Mouse (Mus musculus) CH12.LX (cell line): ENCODE results near the gene Mrgbp. TPM values are rescaled to one million over a fixed set of nuclear protein-coding genes. Genes with fewer than 3 reads are reported as not detected.

Source experiments
- DNase-seq: peaks from one replicate; pipeline ENCODE4 v3.0.0-alpha.2; 2013; ENCODE audit errors: extremely low read depth
- H3K27ac ChIP-seq: 2 replicates; pipeline ENCODE4 v1.5.1; 2012; ENCODE audit warnings: low read depth, mild to moderate bottlenecking, control low read depth, moderate library complexity; ENCODE audit not compliant: insufficient read depth
- H3K27me3 ChIP-seq: replicated peaks from 2 replicates; pipeline ENCODE3; 2012; ENCODE audit warnings: inconsistent platforms
- H3K36me3 ChIP-seq, 2 experiments: replicated peaks in 1 of 2; 2 replicates each; pipeline versions ENCODE3 to v1.6.1; 2012; ENCODE audit warnings: inconsistent platforms in 1 of 2, low read length in 1 of 2, mild to moderate bottlenecking in 1 of 2, mixed read lengths in 1 of 2, moderate library complexity in 1 of 2; ENCODE audit not compliant: control insufficient read depth in 1 of 2, insufficient read depth in 1 of 2
- H3K4me1 ChIP-seq, 2 experiments: 2 replicates each; pipeline ENCODE4 v1.6.1; 2012; ENCODE audit warnings: inconsistent platforms in 1 of 2, moderate library complexity in 1 of 2; ENCODE audit not compliant: insufficient read depth in 2 of 2, control insufficient read depth in 1 of 2
- H3K4me2 ChIP-seq: 2 replicates; pipeline ENCODE4 v1.6.1; 2012; ENCODE audit warnings: low read depth, mild to moderate bottlenecking, control low read depth; ENCODE audit not compliant: poor library complexity, insufficient read depth, severe bottlenecking
- H3K4me3 ChIP-seq, 3 experiments: fragments of 150-350 bp in 1 of 3; sonication (generic) in 1 of 3; replicated peaks in 1 of 3; 2 replicates each; pipeline versions ENCODE3 to v1.5.1; 2011 to 2012; ENCODE audit warnings: low read depth in 2 of 3, low read length in 2 of 3, mild to moderate bottlenecking in 2 of 3, moderate library complexity in 2 of 3, control low read depth in 1 of 3, improper control_type of control experiment in 1 of 3, inconsistent platforms in 1 of 3, mixed read lengths in 1 of 3; ENCODE audit not compliant: poor library complexity in 1 of 3
- H3K79me2 ChIP-seq: replicated peaks from 2 replicates; pipeline ENCODE4 v1.6.1; 2012; ENCODE audit warnings: mild to moderate bottlenecking, moderate library complexity; ENCODE audit not compliant: control insufficient read depth, poor library complexity, insufficient read depth, severe bottlenecking; ENCODE audit errors: extremely low read depth
- H3K9ac ChIP-seq: 2 replicates; pipeline ENCODE4 v1.6.1; 2012; ENCODE audit warnings: low read depth, mild to moderate bottlenecking, control low read depth, moderate library complexity; ENCODE audit not compliant: insufficient read depth
- H3K9me3 ChIP-seq: replicated peaks from 2 replicates; pipeline ENCODE3; 2012; ENCODE audit warnings: low read length, inconsistent platforms, mixed read lengths
- CTCF ChIP-seq, 2 experiments: IDR thresholded peaks in 1 of 2; conservative IDR thresholded peaks in 1 of 2; 2 replicates each; pipeline ENCODE4 v1.5.1; 2011 to 2012; ENCODE audit warnings: low read depth in 2 of 2, low read length in 2 of 2, improper control_type of control experiment in 1 of 2, inconsistent platforms in 1 of 2, mild to moderate bottlenecking in 1 of 2, moderate library complexity in 1 of 2
- E2F4 ChIP-seq: IDR thresholded peaks from 2 replicates; pipeline ENCODE4 v1.6.1; 2011; ENCODE audit warnings: low read depth, low read length, improper control_type of control experiment; ENCODE audit not compliant: insufficient replicate concordance
- ELF1 ChIP-seq: IDR thresholded peaks from 2 replicates; pipeline ENCODE4 v1.6.1; 2014; ENCODE audit warnings: low read depth, mild to moderate bottlenecking, inconsistent platforms, low read length, improper control_type of control experiment
- EP300 ChIP-seq: IDR thresholded peaks from 2 replicates; pipeline ENCODE4 v1.6.1; 2011; ENCODE audit warnings: low read length, improper control_type of control experiment
- GABPA ChIP-seq: IDR thresholded peaks from 2 replicates; pipeline ENCODE4 v1.6.1; 2012; ENCODE audit warnings: low read depth, low read length, improper control_type of control experiment, inconsistent platforms; ENCODE audit not compliant: insufficient replicate concordance
- HCFC1 ChIP-seq: IDR thresholded peaks from 2 replicates; pipeline ENCODE4 v1.6.1; 2012; ENCODE audit warnings: low read depth, mild to moderate bottlenecking, inconsistent platforms, low read length, improper control_type of control experiment
- IRF4 ChIP-seq: IDR thresholded peaks from 2 replicates; pipeline ENCODE4 v1.6.1; 2014; ENCODE audit warnings: low read depth, mild to moderate bottlenecking, inconsistent platforms, low read length, improper control_type of control experiment
- JUN ChIP-seq: IDR thresholded peaks from 2 replicates; pipeline ENCODE4 v1.6.1; 2011; ENCODE audit warnings: low read depth, mild to moderate bottlenecking, low read length, improper control_type of control experiment, moderate library complexity; ENCODE audit not compliant: insufficient read depth
- JUND ChIP-seq: conservative IDR thresholded peaks from 2 replicates; pipeline ENCODE4 v1.6.1; 2011; ENCODE audit warnings: low read depth, low read length, improper control_type of control experiment
- MAFK ChIP-seq: IDR thresholded peaks from 2 replicates; pipeline ENCODE4 v1.6.1; 2011; ENCODE audit warnings: low read length, improper control_type of control experiment; ENCODE audit not compliant: insufficient replicate concordance
- MAX ChIP-seq: IDR thresholded peaks from 2 replicates; pipeline ENCODE4 v1.6.1; 2011; ENCODE audit warnings: low read length, improper control_type of control experiment
- MAZ ChIP-seq: IDR thresholded peaks from 2 replicates; pipeline ENCODE4 v1.6.1; 2012; ENCODE audit warnings: low read depth, mild to moderate bottlenecking, inconsistent platforms, low read length, improper control_type of control experiment, moderate library complexity
- MEF2A ChIP-seq: IDR thresholded peaks from 2 replicates; pipeline ENCODE4 v1.6.1; 2014; ENCODE audit warnings: low read depth, mild to moderate bottlenecking, inconsistent platforms, low read length, improper control_type of control experiment, borderline replicate concordance
- MXI1 ChIP-seq: IDR thresholded peaks from 2 replicates; pipeline ENCODE4 v1.6.1; 2011; ENCODE audit warnings: mild to moderate bottlenecking, low read depth, low read length, improper control_type of control experiment
- MYC ChIP-seq: IDR thresholded peaks from 2 replicates; pipeline ENCODE4 v1.6.1; 2011; ENCODE audit warnings: low read depth, mild to moderate bottlenecking, improper control_type of control experiment, low read length
- NELFE ChIP-seq: IDR thresholded peaks from 2 replicates; pipeline ENCODE4 v1.6.1; 2011; ENCODE audit warnings: low read depth, low read length, improper control_type of control experiment
- NRF1 ChIP-seq: IDR thresholded peaks from 2 replicates; pipeline ENCODE4 v1.6.1; 2014; ENCODE audit warnings: low read depth, mild to moderate bottlenecking, inconsistent platforms, low read length, improper control_type of control experiment, moderate library complexity
- PAX5 ChIP-seq: IDR thresholded peaks from 2 replicates; pipeline ENCODE4 v1.6.1; 2012; ENCODE audit warnings: low read length, inconsistent platforms, mixed read lengths
- POLR2A ChIP-seq: IDR thresholded peaks from 2 replicates; pipeline ENCODE4 v1.6.1; 2011; ENCODE audit warnings: low read depth, mild to moderate bottlenecking, improper control_type of control experiment, low read length
- POLR2AphosphoS2 ChIP-seq: IDR thresholded peaks from 2 replicates; pipeline ENCODE4 v1.6.1; 2011; ENCODE audit warnings: low read depth, low read length, improper control_type of control experiment
- RCOR1 ChIP-seq: conservative IDR thresholded peaks from 2 replicates; pipeline ENCODE4 v1.6.1; 2012; ENCODE audit warnings: low read depth, mild to moderate bottlenecking, inconsistent platforms, low read length, improper control_type of control experiment
- TBP ChIP-seq: conservative IDR thresholded peaks from 2 replicates; pipeline ENCODE4 v1.6.1; 2011; ENCODE audit warnings: low read depth, low read length, improper control_type of control experiment
- TCF12 ChIP-seq: IDR thresholded peaks from 2 replicates; pipeline ENCODE4 v1.6.1; 2014; ENCODE audit warnings: low read depth, mild to moderate bottlenecking, inconsistent platforms, low read length, improper control_type of control experiment
- UBTF ChIP-seq: IDR thresholded peaks from 2 replicates; pipeline ENCODE4 v1.6.1; 2012; ENCODE audit warnings: low read depth, mild to moderate bottlenecking, inconsistent platforms, low read length, improper control_type of control experiment, moderate library complexity
- ZKSCAN1 ChIP-seq: IDR thresholded peaks from 2 replicates; pipeline ENCODE4 v1.6.1; 2012; ENCODE audit warnings: low read depth, inconsistent platforms, low read length, improper control_type of control experiment, borderline replicate concordance
- dilution Hi-C: fragments of 300-500 bp; cut with MboI; formaldehyde crosslinking; loops from 2 replicates; pipeline ENCODE4 v1.14.3; 2020; ENCODE audit warnings: low sequenced_read_pairs; ENCODE audit not compliant: extremely low pct_unique_long_range_greater_than_20kb, extremely low pct_ligation_motif_present
- in situ Hi-C: fragments of 300-500 bp; cut with MboI; formaldehyde crosslinking; loops from 3 replicates; pipeline ENCODE4 v1.14.3; 2019; ENCODE audit warnings: low sequenced_read_pairs, low pct_ligation_motif_present, low pct_unique_long_range_greater_than_20kb, mixed read lengths
- polyA plus RNA-seq: library from polyadenylated mRNA; unstranded; fragments of >175 nt; gene quantifications from 2 replicates; pipeline ENCODE4 v1.2.1, GENCODE M21; 2012; ENCODE audit warnings: low read depth; ENCODE audit not compliant: insufficient read length
- total RNA-seq, 2 experiments: library from RNA; depleted of rRNA; stranded (reverse); fragments of 300-350 nt in 1 of 2; fragments of >200 nt in 1 of 2; gene quantifications; 2 replicates each; pipeline ENCODE4 v1.2.3; 2012 to 2014

Mrgbp gene
- total and polyA plus RNA-seq, 3 experiments, result 31.2 to 64.6 (median 47.5) TPM

DNA sequence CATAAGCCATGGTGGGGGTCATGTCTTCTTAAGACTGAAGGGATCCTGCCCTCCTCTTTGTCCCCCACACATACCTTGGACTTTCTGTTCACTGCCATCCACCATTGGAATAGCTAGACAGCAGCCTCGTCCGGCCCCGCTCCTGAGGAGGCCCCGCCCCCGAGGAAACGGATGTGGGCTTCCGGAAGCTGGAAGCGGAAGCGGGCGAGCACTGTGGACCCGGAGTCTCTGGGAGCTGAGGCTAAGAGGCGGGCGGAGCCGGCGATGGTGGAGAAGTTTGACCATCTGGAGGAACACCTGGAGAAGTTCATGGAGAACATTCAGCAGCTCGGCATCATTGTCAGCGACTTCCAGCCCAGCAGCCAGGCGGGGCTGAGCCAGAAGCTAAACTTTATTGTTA lies 36.1 kb upstream of the Mrgbp start:
- Histone ChIP-seq H3K27me3 (peaks cover 12% of the 10 kb centered on the region), H3K4me2 (no peak overlapping the region), H3K4me3 (no peak overlapping the region), H3K9me3 (no peaks in the 10 kb centered on the region), H3K4me1 (0 out of 4 replicates have a peak, but pooled peaks cover 0 to 3% of the 10 kb centered on the region in 2 experiments), H3K9ac (no peak overlapping the region), H3K27ac (no peak overlapping the region), H3K36me3 (no peaks in the 10 kb centered on the region), H3K79me2 (no peaks in the 10 kb centered on the region)
- DNase-seq, result no peak
- dilution Hi-C loops, result no loop called here
- in situ Hi-C loops, result no loop called here
- TF ChIP-seq NRF1 (no peak), POLR2A (no peak), EP300 (no peak), E2F4 (no peak), MEF2A (no peak), ELF1 (no peak), RCOR1 (no peak), CTCF (conservative IDR thresholded peaks at IDR 0.05 in 1 of 2, IDR thresholded peaks at IDR 0.05 in 1 of 2; ENCODE audit: low read depth in 2 of 2, low read length in 2 of 2) (no peak), ZKSCAN1 (no peak), PAX5 (no peak), NELFE (no peak), IRF4 (no peak), JUND (no peak), GABPA (no peak)

DNA sequence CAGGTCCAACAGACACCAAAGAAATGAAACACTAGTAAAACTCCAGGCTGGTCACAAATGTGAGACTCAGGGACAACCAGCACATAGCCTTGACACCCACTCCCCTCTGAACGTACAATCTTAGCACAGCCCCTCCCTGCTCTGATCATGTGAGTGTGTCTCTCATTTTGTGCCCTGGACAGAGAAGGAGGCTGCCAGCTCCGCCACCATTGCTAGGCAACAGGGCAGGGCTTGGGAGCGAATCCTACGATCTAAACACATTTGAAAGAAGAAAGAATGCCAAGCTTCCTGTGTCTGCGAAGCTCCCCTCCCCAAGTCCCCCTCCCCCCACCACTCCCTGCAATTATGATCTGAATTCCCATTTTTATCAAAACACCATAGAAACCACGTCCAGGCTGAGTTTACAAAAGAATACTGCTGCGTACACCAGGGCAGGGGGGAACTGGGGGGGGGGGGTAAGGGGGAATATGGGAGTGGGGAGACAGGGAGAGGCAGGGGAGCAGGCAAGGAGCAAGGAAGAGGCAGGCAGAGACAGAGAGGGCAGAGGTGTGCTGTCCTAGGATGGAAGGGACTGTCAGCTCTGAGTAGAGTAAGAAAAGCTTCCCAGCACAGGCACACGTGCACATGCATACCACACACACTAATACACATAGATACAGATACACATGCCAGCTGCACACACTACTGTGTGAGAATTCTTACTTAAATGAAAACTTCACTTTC lies 33.6 kb upstream of the Mrgbp start:
- in situ Hi-C loops (no loop called here), dilution Hi-C loops (no loop called here)
- Histone ChIP-seq H3K27me3 (peaks cover 2% of the 10 kb centered on the region), H3K9me3 (no peaks in the 10 kb centered on the region), H3K79me2 (no peaks in the 10 kb centered on the region), H3K27ac (no peak overlapping the region), H3K9ac (no peak overlapping the region), H3K36me3 (no peaks in the 10 kb centered on the region), H3K4me3 (no peak overlapping the region), H3K4me2 (no peak overlapping the region), H3K4me1 (no peaks in the 10 kb centered on the region)
- no peak for TF ChIP-seq MYC
- no peak for TF ChIP-seq MXI1
- no peak for TF ChIP-seq HCFC1
- no peak for TF ChIP-seq MAZ
- no peak for TF ChIP-seq MEF2A
- no peak for TF ChIP-seq JUN
- TF ChIP-seq JUND, result no peak
- no peak for TF ChIP-seq EP300
- TF ChIP-seq UBTF, result no peak
- TF ChIP-seq POLR2AphosphoS2, result no peak
- no peak for TF ChIP-seq GABPA
- TF ChIP-seq MAX, result no peak
- TF ChIP-seq NRF1, result no peak
- no peak for TF ChIP-seq MAFK
- no peak for TF ChIP-seq TCF12
- no peak for TF ChIP-seq IRF4
- no peak for TF ChIP-seq TBP
- DNase-seq, result no peak
